Comparison of ENCODE assay signal across 7 mouse cellular contexts in the genomic region with DNA sequence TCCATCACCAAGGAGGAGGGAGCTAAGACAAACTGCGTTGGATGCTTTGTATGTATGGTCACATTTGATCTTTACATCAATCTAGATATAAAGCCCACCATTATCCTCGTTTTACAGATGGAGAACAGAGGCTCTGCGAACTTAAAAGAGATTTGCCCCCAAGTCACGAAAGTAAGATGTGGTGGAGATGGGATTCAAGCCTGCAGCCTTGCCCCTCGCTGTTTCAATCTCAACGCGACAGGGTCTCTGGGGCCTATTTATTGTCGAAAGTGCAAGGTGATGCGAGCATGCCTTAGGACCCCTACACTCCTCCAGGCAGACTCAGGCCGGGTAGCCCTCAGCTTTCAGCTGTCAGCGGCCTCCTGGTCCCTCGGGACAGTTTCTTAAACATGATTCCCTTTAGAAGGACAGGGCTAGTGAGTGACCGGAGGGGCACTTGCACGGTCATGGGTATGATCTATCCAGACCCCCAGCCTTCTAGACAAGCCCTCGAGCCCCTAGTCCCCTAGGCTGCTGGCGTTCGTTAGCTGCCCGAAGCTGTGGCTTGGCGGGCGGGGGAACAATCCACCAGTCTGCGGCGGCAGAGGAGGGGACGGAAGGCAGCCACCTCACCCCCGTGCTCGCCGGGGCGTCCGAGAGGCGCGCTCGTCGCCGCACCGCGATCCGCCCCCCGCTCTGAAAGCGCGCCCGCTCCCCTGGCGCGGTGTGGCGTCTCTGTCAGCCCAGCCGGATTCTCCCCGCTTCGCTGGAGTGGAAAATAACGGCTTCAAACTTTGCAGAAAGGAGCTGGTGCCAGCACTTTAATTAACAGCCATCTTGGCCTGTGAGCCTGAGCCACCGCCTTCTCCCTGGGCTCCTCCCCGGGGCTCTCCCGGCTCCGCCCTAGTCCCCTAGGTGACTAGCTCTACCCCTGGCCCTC. TPM values are rescaled to one million over a fixed set of nuclear protein-coding genes. Genes with fewer than 3 reads are reported as not detected.
DNase-seq lines count a peak whose midpoint lies in the region; ATAC-seq and TF ChIP-seq lines count a peak whose summit lies in the region.

No protein-coding gene starts in this region.

- no peak for ATAC-seq in intestine, embryonic 16.5 days
- ATAC-seq in lung, embryonic 14.5 days (ENCODE audit: insufficient read depth), result no peak

- no peaks in the 10 kb centered on the region for H3K79me2 ChIP-seq in heart, adult 2 months (replicated peaks; ENCODE audit: control insufficient read depth, insufficient read depth, low read length)

- H3K9ac ChIP-seq in heart, adult 2 months (ENCODE audit: low read depth, low read length), result peak overlapping the region; percentile 71
- H3K9ac ChIP-seq in intestine, embryonic 16.5 days (ENCODE audit: low read depth, low read length), result peak overlapping the region; percentile 65
- peak overlapping the region; percentile 31 for H3K9ac ChIP-seq in lung, embryonic 14.5 days

- no peak overlapping the region for H3K27ac ChIP-seq in testis, adult 2 months (ENCODE audit: control insufficient read depth, insufficient read depth, low read depth, low read length)
- no peak overlapping the region; the same call in 1 of the 2 replicates for H3K27ac ChIP-seq in heart, adult 2 months
- no peak overlapping the region for H3K27ac ChIP-seq in intestine, embryonic 16.5 days (ENCODE audit: low read length)
- no peak overlapping the region for H3K27ac ChIP-seq in lung, embryonic 14.5 days (ENCODE audit: low read depth)

- no peak for TF ChIP-seq EP300 in heart, adult 2 months (IDR thresholded peaks at IDR 0.05; ENCODE audit: insufficient read depth, low read depth, low read length)

- TF ChIP-seq POLR2A in testis, adult 2 months (IDR thresholded peaks at IDR 0.05; ENCODE audit: control insufficient read depth, low read depth, low read length), result no peak
- TF ChIP-seq POLR2A in heart, adult 2 months (IDR thresholded peaks at IDR 0.05; ENCODE audit: insufficient read depth, low read depth, low read length), result no peak

- no peak for TF ChIP-seq CTCF in testis, adult 2 months (IDR thresholded peaks at IDR 0.05; ENCODE audit: control insufficient read depth, insufficient read depth, insufficient replicate concordance, low read depth, low read length)
- no peak for TF ChIP-seq CTCF in heart, adult 2 months (IDR thresholded peaks at IDR 0.05)
- no peak for TF ChIP-seq CTCF in lung, embryonic 14.5 days (IDR thresholded peaks at IDR 0.05; ENCODE audit: low read depth)

- peak overlapping the region; percentile 87 for H3K4me2 ChIP-seq in intestine, embryonic 16.5 days (ENCODE audit: low read depth, low read length)
- peak overlapping the region; percentile 66 for H3K4me2 ChIP-seq in lung, embryonic 14.5 days

- no peaks in the 10 kb centered on the region; the same call in none of the 2 replicates for H3K27me3 ChIP-seq in testis, adult 2 months (ENCODE audit: control insufficient read depth, insufficient read depth, low read length)
- peaks cover 19% of the 10 kb centered on the region for H3K27me3 ChIP-seq in heart, adult 2 months (ENCODE audit: control insufficient read depth, insufficient read depth, low read length)
- H3K27me3 ChIP-seq in intestine, embryonic 16.5 days (replicated peaks; ENCODE audit: control insufficient read depth, insufficient read depth, low read length), result peaks cover 64% of the 10 kb centered on the region
- peaks cover 89% of the 10 kb centered on the region for H3K27me3 ChIP-seq in lung, embryonic 14.5 days (ENCODE audit: insufficient read depth, low read length)

- H3K4me1 ChIP-seq in testis, adult 2 months (ENCODE audit: control insufficient read depth, insufficient read depth, low read length), result peaks cover 16% of the 10 kb centered on the region
- 0 out of 2 replicates have a peak, but pooled peaks cover 1% of the 10 kb centered on the region for H3K4me1 ChIP-seq in heart, adult 2 months (ENCODE audit: control insufficient read depth, insufficient read depth, low read length)
- peaks cover 30% of the 10 kb centered on the region for H3K4me1 ChIP-seq in intestine, embryonic 16.5 days (ENCODE audit: control insufficient read depth, insufficient read depth, low read length)
- peaks cover 6% of the 10 kb centered on the region for H3K4me1 ChIP-seq in lung, embryonic 14.5 days (ENCODE audit: insufficient read depth)

- DNase-seq in testis, postnatal 14 days (ENCODE audit: low spot score), result no peak
- peak; percentile 56 for DNase-seq in brain, adult 2 months (ENCODE audit: low read depth, low spot score)
- DNase-seq in heart, adult 2 months, result peak; percentile 59
- peak; percentile 44 for DNase-seq in lung, embryonic 14.5 days
- DNase-seq in right cerebral cortex, postnatal 25 days, result peak; percentile 28

- no peaks in the 10 kb centered on the region for H3K9me3 ChIP-seq in intestine, embryonic 16.5 days (ENCODE audit: control insufficient read depth, low read length)
- no peaks in the 10 kb centered on the region for H3K9me3 ChIP-seq in lung, embryonic 14.5 days (ENCODE audit: low read depth, low read length)

- WGBS in heart, adult 2 months, result 4% methylated on average over 51 of the region's 51 CpGs
- WGBS in intestine, embryonic 16.5 days, result 5% methylated on average over 51 of the region's 51 CpGs
- WGBS in lung, embryonic 14.5 days, result 3% methylated on average over 51 of the region's 51 CpGs

- no peaks in the 10 kb centered on the region for H3K36me3 ChIP-seq in testis, adult 2 months (ENCODE audit: control insufficient read depth, insufficient read depth, low read length)
- no peaks in the 10 kb centered on the region for H3K36me3 ChIP-seq in heart, adult 2 months (ENCODE audit: control insufficient read depth, insufficient read depth, low read length)
- H3K36me3 ChIP-seq in intestine, embryonic 16.5 days (ENCODE audit: control insufficient read depth, insufficient read depth, low read length), result no peaks in the 10 kb centered on the region
- no peaks in the 10 kb centered on the region for H3K36me3 ChIP-seq in lung, embryonic 14.5 days (ENCODE audit: insufficient read depth)

- intact Hi-C loops in heart, adult 2 months (cut with DNase I), result no loop called here

- peak overlapping the region; percentile 43 for H3K4me3 ChIP-seq in testis, adult 2 months (ENCODE audit: control insufficient read depth, low read depth, low read length)
- peak overlapping the region; percentile 62 for H3K4me3 ChIP-seq in heart, adult 2 months
- peak overlapping the region; percentile 52 for H3K4me3 ChIP-seq in intestine, embryonic 16.5 days (ENCODE audit: low read length)
- peak overlapping the region; percentile 42 for H3K4me3 ChIP-seq in lung, embryonic 14.5 days (ENCODE audit: low read depth, low read length)

RNA-seq across cellular contexts. Expression of gene C1ql1, which starts 1.8 kb away (rescaled TPM):
- polyA plus RNA-seq in testis, adult 2 months (2012; rRNA removed), result 0.77 and 0.80 TPM in 2 replicates
- total RNA-seq in heart, adult 2 months (2021), result not detected
- 0.10 TPM in 1 of 2 replicates, not detected in the other for polyA plus RNA-seq in heart, adult 2 months (2012; rRNA removed)
- 0.53 and 2.3 TPM in 2 replicates for polyA plus RNA-seq in intestine, embryonic 16.5 days (2015; fragmentation: Nextera tagmentation; extraction: Ambion mirVana)
- polyA plus RNA-seq in lung, embryonic 14.5 days (2014; fragmentation: Nextera tagmentation; extraction: Ambion mirVana), result 2.7 and 3.1 TPM in 2 replicates

RNA-seq across cellular contexts. Expression of gene Kif18b, which starts 23.4 kb away (rescaled TPM):
- 25.9 and 26.7 TPM in 2 replicates for polyA plus RNA-seq in testis, adult 2 months (2012; rRNA removed)
- under 1 TPM; 0.10 to 0.32 TPM for total RNA-seq in heart, adult 2 months (2021)
- 0.18 and 0.32 TPM in 2 replicates for polyA plus RNA-seq in heart, adult 2 months (2012; rRNA removed)
- polyA plus RNA-seq in intestine, embryonic 16.5 days (2015; fragmentation: Nextera tagmentation; extraction: Ambion mirVana), result 6.8 and 7.4 TPM in 2 replicates
- 11.7 and 13.3 TPM in 2 replicates for polyA plus RNA-seq in lung, embryonic 14.5 days (2014; fragmentation: Nextera tagmentation; extraction: Ambion mirVana)

RNA-seq across cellular contexts. Expression of gene Gfap, which starts 47.6 kb away (rescaled TPM):
- polyA plus RNA-seq in testis, adult 2 months (2012; rRNA removed), result 0.32 and 0.62 TPM in 2 replicates
- under 1 TPM; 0.08 to 0.30 TPM for total RNA-seq in heart, adult 2 months (2021)
- polyA plus RNA-seq in heart, adult 2 months (2012; rRNA removed), result 0.18 TPM in 2 replicates
- polyA plus RNA-seq in intestine, embryonic 16.5 days (2015; fragmentation: Nextera tagmentation; extraction: Ambion mirVana), result 0.09 and 0.38 TPM in 2 replicates
- polyA plus RNA-seq in lung, embryonic 14.5 days (2014; fragmentation: Nextera tagmentation; extraction: Ambion mirVana), result 0.20 and 0.41 TPM in 2 replicates
